Mouse (Mus musculus) monocyte, adult 5-6 weeks (primary cell): Measurements from ENCODE around the gene Tmem150c. TPM values are rescaled to one million over a fixed set of nuclear protein-coding genes. Genes with fewer than 3 reads are reported as not detected.

ENCODE experiments used
- ATAC-seq: fragments of 153-309, 156-312 bp; replicated peaks from 2 replicates; pipeline ENCODE4 v1.8.0; 2017; ENCODE audit warnings: mild to moderate bottlenecking; ENCODE audit not compliant: low TSS enrichment, insufficient number of reproducible peaks, severe bottlenecking, poor library complexity, low FRiP score
- total RNA-seq: library from RNA; stranded (forward); fragments of 200-1000, 200-491, 200-594 nt; gene quantifications from 3 replicates; pipeline ENCODE4 v1.2.3, GENCODE M21; 2017

Tmem150c gene
- 0.49 to 0.53 TPM in 2 of 3 replicates, not detected in the other for total RNA-seq

- ATAC-seq, result no peak
Measured at GRCm38 (mm10) chr5:100159638-100159973, at the start of gene Tmem150c. TSS of gene Tmem150c (minus strand) at chr5:100159808.

GRCm38 (mm10) chr5:100209093-100209492 lies 49.5 kb upstream of the Tmem150c start:
- ATAC-seq, result no peak

- ATAC-seq, result no peak
Measured at GRCm38 (mm10) chr5:100206675-100207074, 47.1 kb upstream of the Tmem150c start.

GRCm38 (mm10) chr5:100205519-100206189 lies 46.0 kb upstream of the Tmem150c start:
- ATAC-seq, result no peak

GRCm38 (mm10) chr5:100200805-100201204 lies 41.2 kb upstream of the Tmem150c start:
- ATAC-seq, result no peak

- no peak for ATAC-seq
Measured at GRCm38 (mm10) chr5:100200296-100200695, 40.7 kb upstream of the Tmem150c start.

GRCm38 (mm10) chr5:100199092-100199853 lies 39.7 kb upstream of the Tmem150c start:
- no peak for ATAC-seq

- ATAC-seq, result no peak
Measured at GRCm38 (mm10) chr5:100197476-100197875, 37.9 kb upstream of the Tmem150c start.

- ATAC-seq, result no peak
Measured at GRCm38 (mm10) chr5:100196854-100197431, 37.3 kb upstream of the Tmem150c start.

- ATAC-seq, result no peak
Measured at GRCm38 (mm10) chr5:100196397-100196796, 36.8 kb upstream of the Tmem150c start.

- no peak for ATAC-seq
Measured at GRCm38 (mm10) chr5:100191438-100192190, 32.0 kb upstream of the Tmem150c start.

- ATAC-seq, result no peak
Measured at GRCm38 (mm10) chr5:100187035-100187901, 27.7 kb upstream of the Tmem150c start.

GRCm38 (mm10) chr5:100186618-100187017 lies 27.0 kb upstream of the Tmem150c start:
- no peak for ATAC-seq

GRCm38 (mm10) chr5:100185895-100186294 lies 26.3 kb upstream of the Tmem150c start:
- no peak for ATAC-seq

- no peak for ATAC-seq
Measured at GRCm38 (mm10) chr5:100181011-100181410, 21.4 kb upstream of the Tmem150c start.

- no peak for ATAC-seq
Measured at GRCm38 (mm10) chr5:100178781-100179165, 19.2 kb upstream of the Tmem150c start.

GRCm38 (mm10) chr5:100178122-100178780 lies 18.6 kb upstream of the Tmem150c start:
- ATAC-seq, result no peak

GRCm38 (mm10) chr5:100177547-100177946 lies 17.9 kb upstream of the Tmem150c start:
- ATAC-seq, result no peak
